Mouse (Mus musculus) forebrain, embryonic 13.5 days (tissue): ENCODE measurements around the gene Rps2. TPM values are rescaled to one million over a fixed set of nuclear protein-coding genes. Genes with fewer than 3 reads are reported as not detected.
"Not testable (repeated sequence)": the region's sequence is repeated elsewhere in the genome, so short reads cannot be mapped to it uniquely, and the experiment has no call there.

Experiments used
- ATAC-seq: fragments of 200-750 bp; cut with Nextera tagmentation; 2 replicates; pipeline ENCODE4 v1.8.0; 2017
- H3K27ac ChIP-seq: fragments of 300-500 bp; sonication (generic); 2 replicates; pipeline ENCODE4 v1.5.1; 2015; ENCODE audit warnings: inconsistent platforms, mild to moderate bottlenecking, moderate library complexity
- H3K27me3 ChIP-seq: fragments of 300-500 bp; sonication (generic); 2 replicates; pipeline ENCODE4 v1.6.1; 2015; ENCODE audit warnings: mild to moderate bottlenecking, inconsistent platforms
- H3K36me3 ChIP-seq: fragments of 300-500 bp; sonication (generic); 2 replicates; pipeline ENCODE4 v1.6.1; 2015; ENCODE audit warnings: mild to moderate bottlenecking, inconsistent platforms; ENCODE audit not compliant: poor library complexity, severe bottlenecking
- H3K4me1 ChIP-seq: fragments of 300-500 bp; sonication (generic); 2 replicates; pipeline ENCODE4 v1.6.1; 2015; ENCODE audit warnings: inconsistent platforms
- H3K4me2 ChIP-seq: fragments of 300-500 bp; sonication (generic); 2 replicates; pipeline ENCODE4 v1.6.1; 2015; ENCODE audit warnings: inconsistent platforms, mild to moderate bottlenecking, moderate library complexity
- H3K4me3 ChIP-seq: fragments of 300-500 bp; sonication (generic); 2 replicates; pipeline ENCODE4 v1.5.1; 2015; ENCODE audit warnings: mild to moderate bottlenecking, inconsistent platforms
- H3K9ac ChIP-seq: fragments of 300-500 bp; sonication (generic); 2 replicates; pipeline ENCODE4 v1.6.1; 2015; ENCODE audit warnings: mild to moderate bottlenecking, inconsistent platforms
- H3K9me3 ChIP-seq: fragments of 300-500 bp; sonication (generic); replicated peaks from 2 replicates; pipeline ENCODE4 v1.6.1; 2016; ENCODE audit warnings: inconsistent platforms
- WGBS: fragments of 180-500 bp; shearing (Covaris S2); methylation state at CpG from one replicate; pipeline ENCODE4 v1.1.7; 2015; 5-methylcytosine and 5-hydroxymethylcytosine counted together
- polyA plus RNA-seq: library from polyadenylated mRNA; unstranded; fragments of >200 nt; fragmentation: Nextera tagmentation; extraction: Ambion mirVana; gene quantifications from 2 replicates; pipeline ENCODE4 v1.2.1, GENCODE M21; 2015

Gene Rps2
- polyA plus RNA-seq, result 992 and 1,023 TPM in 2 replicates

- H3K4me2 ChIP-seq, result peak within 1 kb of the TSS; percentile 87
- no peaks in the 10 kb centered on the region for H3K9me3 ChIP-seq
- peak within 1 kb of the TSS; percentile 83 for H3K4me3 ChIP-seq
- WGBS, result 75% methylated on average over 4 of the region's 4 CpGs
- H3K9ac ChIP-seq, result peak within 1 kb of the TSS; percentile 89
- H3K36me3 ChIP-seq, result peaks cover 35% of the 10 kb centered on the region
- no peak within 1 kb of the TSS for H3K27ac ChIP-seq
- no peak for ATAC-seq
- H3K27me3 ChIP-seq, result no peaks in the 10 kb centered on the region
- H3K4me1 ChIP-seq, result peaks cover 28% of the 10 kb centered on the region
Observed at GRCm38 (mm10) chr17:24717943-24718342, at the start of gene Rps2, which contains the start of gene Rnf151. Gene Rps2, plus strand, starts transcription at chr17:24718116. Gene Rnf151, minus strand, starts transcription at chr17:24718063.

GRCm38 (mm10) chr17:24669214-24669544 is 48.7 kb upstream of the Rps2 start:
- peak overlapping the region; percentile 86 for H3K27ac ChIP-seq
- peak overlapping the region; percentile 96 for H3K4me3 ChIP-seq
- ATAC-seq, H3K27me3 ChIP-seq, H3K9me3 ChIP-seq, H3K36me3 ChIP-seq: not testable (repeated sequence)
- peak overlapping the region; percentile 92 for H3K4me2 ChIP-seq
- peak overlapping the region; percentile 99 for H3K9ac ChIP-seq
- peaks cover 37% of the 10 kb centered on the region for H3K4me1 ChIP-seq
- WGBS, result 11% methylated on average over 15 of the region's 15 CpGs

- no peaks in the 10 kb centered on the region for H3K27me3 ChIP-seq
- peak; percentile 99 for ATAC-seq
- H3K4me3 ChIP-seq, result peak within 1 kb of the TSS; percentile 96
- H3K36me3 ChIP-seq, result 0 out of 2 replicates have a peak, but pooled peaks cover 4% of the 10 kb centered on the region
- peak within 1 kb of the TSS; percentile 99 for H3K9ac ChIP-seq
- peak within 1 kb of the TSS; percentile 86 for H3K27ac ChIP-seq
- peaks cover 41% of the 10 kb centered on the region for H3K4me1 ChIP-seq
- H3K9me3 ChIP-seq, result no peaks in the 10 kb centered on the region
- peak within 1 kb of the TSS; percentile 92 for H3K4me2 ChIP-seq
- under 1% methylated on average over 63 of the region's 80 CpGs for WGBS
Observed at GRCm38 (mm10) chr17:24669545-24670245, 48.2 kb upstream of the Rps2 start, which contains the start of gene Zfp598. Gene Zfp598, plus strand, starts transcription at chr17:24669687.

- H3K9ac ChIP-seq, result peak overlapping the region; percentile 99
- H3K4me2 ChIP-seq, result peak overlapping the region; percentile 92
- 0 out of 2 replicates have a peak, but pooled peaks cover 4% of the 10 kb centered on the region for H3K36me3 ChIP-seq
- H3K4me3 ChIP-seq, result peak overlapping the region; percentile 96
- ATAC-seq, result no peak
- peak overlapping the region; percentile 86; the same call in 1 of the 2 replicates for H3K27ac ChIP-seq
- 12% methylated on average over 8 of the region's 8 CpGs for WGBS
- no peaks in the 10 kb centered on the region for H3K9me3 ChIP-seq
- no peaks in the 10 kb centered on the region for H3K27me3 ChIP-seq
- H3K4me1 ChIP-seq, result peaks cover 41% of the 10 kb centered on the region
Observed at GRCm38 (mm10) chr17:24670246-24670844, 47.6 kb upstream of the Rps2 start.

GRCm38 (mm10) chr17:24671346-24671745 is 46.6 kb upstream of the Rps2 start:
- WGBS, result 87% methylated on average over 5 of the region's 5 CpGs
- Histone ChIP-seq H3K27me3 (no peaks in the 10 kb centered on the region), H3K4me3 (peak overlapping the region; percentile 96), H3K27ac (no peak overlapping the region), H3K4me1 (peaks cover 41% of the 10 kb centered on the region), H3K9ac (peak overlapping the region; percentile 99), H3K4me2 (peak overlapping the region; percentile 92), H3K9me3 (no peaks in the 10 kb centered on the region), H3K36me3 (peaks cover 4% of the 10 kb centered on the region; the same call in 1 of the 2 replicates)
- ATAC-seq, result no peak

- Histone ChIP-seq H3K27ac (no peak overlapping the region), H3K4me3 (no peak overlapping the region), H3K4me2 (peak overlapping the region; percentile 27), H3K9me3 (no peaks in the 10 kb centered on the region), H3K9ac (peak overlapping the region; percentile 99), H3K4me1 (peaks cover 41% of the 10 kb centered on the region), H3K27me3 (no peaks in the 10 kb centered on the region), H3K36me3 (peaks cover 12% of the 10 kb centered on the region)
- WGBS, result 40% methylated on average over 5 of the region's 5 CpGs
- ATAC-seq, result no peak
Observed at GRCm38 (mm10) chr17:24672141-24672540, 45.8 kb upstream of the Rps2 start.

- Histone ChIP-seq H3K9me3 (no peaks in the 10 kb centered on the region), H3K4me3 (no peak overlapping the region), H3K27me3 (no peaks in the 10 kb centered on the region), H3K4me2 (no peak overlapping the region), H3K36me3 (peaks cover 34% of the 10 kb centered on the region), H3K4me1 (peaks cover 32% of the 10 kb centered on the region), H3K9ac (no peak overlapping the region), H3K27ac (no peak overlapping the region)
- ATAC-seq, result no peak
- 82% methylated on average over 7 of the region's 7 CpGs for WGBS
Observed at GRCm38 (mm10) chr17:24674277-24674676, 43.6 kb upstream of the Rps2 start.

- Histone ChIP-seq H3K27ac (no peak overlapping the region), H3K4me1 (peaks cover 20% of the 10 kb centered on the region), H3K4me3 (no peak overlapping the region), H3K36me3 (peaks cover 53% of the 10 kb centered on the region), H3K4me2 (no peak overlapping the region), H3K27me3 (no peaks in the 10 kb centered on the region), H3K9me3 (no peaks in the 10 kb centered on the region), H3K9ac (no peak overlapping the region)
- 0 out of 2 replicates have a peak, but pooled peaks have one; percentile 12 for ATAC-seq
- WGBS, result 48% methylated on average over 2 of the region's 2 CpGs
Observed at GRCm38 (mm10) chr17:24676187-24676586, 41.7 kb upstream of the Rps2 start.

GRCm38 (mm10) chr17:24676877-24677276 is 41.0 kb upstream of the Rps2 start:
- H3K36me3 ChIP-seq, result peaks cover 58% of the 10 kb centered on the region
- no peaks in the 10 kb centered on the region for H3K27me3 ChIP-seq
- WGBS, result 96% methylated on average over 5 of the region's 5 CpGs
- no peak overlapping the region for H3K9ac ChIP-seq
- H3K4me3 ChIP-seq, result no peak overlapping the region
- no peaks in the 10 kb centered on the region for H3K9me3 ChIP-seq
- no peak for ATAC-seq
- no peak overlapping the region for H3K4me2 ChIP-seq
- H3K4me1 ChIP-seq, result peaks cover 13% of the 10 kb centered on the region
- H3K27ac ChIP-seq, result no peak overlapping the region

GRCm38 (mm10) chr17:24677500-24678080 is 40.3 kb upstream of the Rps2 start:
- H3K4me2 ChIP-seq, result no peak overlapping the region
- no peak overlapping the region for H3K9ac ChIP-seq
- H3K4me3 ChIP-seq, result no peak overlapping the region
- no peaks in the 10 kb centered on the region for H3K27me3 ChIP-seq
- WGBS, result 93% methylated on average over 24 of the region's 24 CpGs
- H3K4me1 ChIP-seq, result peaks cover 7% of the 10 kb centered on the region; the same call in 1 of the 2 replicates
- H3K27ac ChIP-seq, result no peak overlapping the region
- no peak for ATAC-seq
- no peaks in the 10 kb centered on the region for H3K9me3 ChIP-seq
- H3K36me3 ChIP-seq, result peaks cover 66% of the 10 kb centered on the region

- Histone ChIP-seq H3K27me3 (peaks cover 37% of the 10 kb centered on the region), H3K4me3 (no peak overlapping the region), H3K36me3 (peaks cover 16% of the 10 kb centered on the region), H3K4me2 (peak overlapping the region; percentile 31), H3K27ac (no peak overlapping the region), H3K4me1 (peaks cover 33% of the 10 kb centered on the region), H3K9ac (no peak overlapping the region), H3K9me3 (no peaks in the 10 kb centered on the region)
- WGBS, result 34% methylated on average over 16 of the region's 16 CpGs
- no peak for ATAC-seq
Observed at GRCm38 (mm10) chr17:24686514-24686913, 31.4 kb upstream of the Rps2 start.

GRCm38 (mm10) chr17:24687146-24687595 is 30.7 kb upstream of the Rps2 start:
- Histone ChIP-seq H3K27ac (no peak overlapping the region), H3K27me3 (peaks cover 37% of the 10 kb centered on the region), H3K9me3 (no peaks in the 10 kb centered on the region), H3K36me3 (peaks cover 14% of the 10 kb centered on the region), H3K4me3 (peak overlapping the region; percentile 34), H3K4me1 (peaks cover 33% of the 10 kb centered on the region), H3K4me2 (peak overlapping the region; percentile 58), H3K9ac (peak overlapping the region; percentile 46)
- 1% methylated on average over 25 of the region's 25 CpGs for WGBS
- ATAC-seq, result no peak
